Mouse (Mus musculus): ENCODE data around the gene Cab39l. TPM values are rescaled to one million over a fixed set of nuclear protein-coding genes. Genes with fewer than 3 reads are reported as not detected.
A peak's percentile ranks its signal among the peaks of the same experiment; 100 is the strongest.

Cab39l gene
- polyA plus RNA-seq, 1 experiment from 2014 or later = 23.0 TPM

DNA sequence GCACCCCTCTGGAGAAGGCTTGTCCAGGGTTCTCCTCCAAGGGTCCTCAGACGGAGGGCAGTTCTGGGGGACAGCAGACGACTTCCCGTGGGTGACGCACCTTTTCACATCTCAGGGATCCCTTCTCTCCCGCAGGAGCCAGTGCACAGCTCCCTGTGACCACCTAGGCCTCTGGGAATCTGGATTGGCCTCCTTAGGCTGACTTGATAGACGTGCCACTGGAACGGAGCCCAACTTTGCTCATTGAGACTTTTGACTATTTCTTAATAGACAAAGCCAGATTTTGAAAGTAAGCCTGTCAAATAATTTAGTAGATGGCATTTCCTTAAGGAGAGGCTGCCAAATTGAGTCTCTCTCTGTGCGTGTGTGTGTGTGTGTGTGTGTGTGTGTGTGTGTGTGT, 185.9 kb downstream of the Cab39l start:
- Histone ChIP-seq H3K27ac (ENCODE audit: low read length) (peak overlapping the region; percentile 42), H3K27me3 (ENCODE audit: control insufficient read depth, insufficient read depth, low read length) (peaks cover 17% of the 10 kb centered on the region), H3K4me2 (ENCODE audit: low read depth, low read length) (peak overlapping the region; percentile 87), H3K9ac (ENCODE audit: low read length) (peak overlapping the region; percentile 69), H3K4me1 (ENCODE audit: control insufficient read depth, insufficient read depth, low read length) (peaks cover 11% of the 10 kb centered on the region), H3K9me3 (replicated peaks; ENCODE audit: control insufficient read depth, low read length) (no peaks in the 10 kb centered on the region), H3K4me3 (ENCODE audit: low read length) (peak overlapping the region; percentile 66), H3K36me3 (ENCODE audit: control insufficient read depth, insufficient read depth) (no peaks in the 10 kb centered on the region)
- no peak for ATAC-seq (replicated peaks; ENCODE audit: extremely low read depth, insufficient read depth, low FRiP score)
- WGBS = 43% methylated on average over 8 of the region's 8 CpGs

DNA sequence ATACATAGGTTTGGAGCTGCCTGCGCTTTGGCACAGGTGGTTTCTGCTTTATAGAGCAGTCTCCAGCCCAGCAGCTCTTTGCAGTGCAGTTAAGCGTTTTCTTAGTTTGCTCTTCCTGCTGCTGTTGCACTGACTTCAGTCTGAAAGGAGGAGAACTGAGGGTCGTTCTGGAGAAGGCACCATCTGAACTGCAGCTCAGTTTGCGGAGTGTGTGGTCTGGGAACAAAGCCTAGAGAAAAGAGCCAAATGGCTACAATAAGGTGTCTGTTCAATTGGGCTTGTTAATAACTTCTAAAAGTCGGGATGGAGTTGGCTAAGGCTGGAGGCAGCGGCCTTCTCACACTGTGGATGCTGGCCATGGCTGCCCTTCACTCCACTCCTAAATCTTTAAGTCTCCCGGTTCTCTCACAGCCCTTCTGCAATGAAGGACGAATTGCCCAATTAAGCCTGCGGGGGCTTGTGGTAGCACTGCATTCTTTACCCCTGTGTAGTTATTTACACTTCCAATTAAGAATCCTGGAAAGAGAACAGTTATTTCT, 186.4 kb downstream of the Cab39l start:
- peaks cover 17% of the 10 kb centered on the region for H3K27me3 ChIP-seq (ENCODE audit: control insufficient read depth, insufficient read depth, low read length)
- peak overlapping the region; percentile 66 for H3K4me3 ChIP-seq (ENCODE audit: low read length)
- 51% methylated on average over 9 of the region's 9 CpGs for WGBS
- H3K9me3 ChIP-seq (replicated peaks; ENCODE audit: control insufficient read depth, low read length) = no peaks in the 10 kb centered on the region
- peak overlapping the region; percentile 87 for H3K4me2 ChIP-seq (ENCODE audit: low read depth, low read length)
- H3K4me1 ChIP-seq (ENCODE audit: control insufficient read depth, insufficient read depth, low read length) = peaks cover 11% of the 10 kb centered on the region
- peak overlapping the region; percentile 69 for H3K9ac ChIP-seq (ENCODE audit: low read length)
- ATAC-seq (replicated peaks; ENCODE audit: extremely low read depth, insufficient read depth, low FRiP score) = no peak
- H3K27ac ChIP-seq (ENCODE audit: low read length) = peak overlapping the region; percentile 51
- H3K36me3 ChIP-seq (ENCODE audit: control insufficient read depth, insufficient read depth) = no peaks in the 10 kb centered on the region

DNA sequence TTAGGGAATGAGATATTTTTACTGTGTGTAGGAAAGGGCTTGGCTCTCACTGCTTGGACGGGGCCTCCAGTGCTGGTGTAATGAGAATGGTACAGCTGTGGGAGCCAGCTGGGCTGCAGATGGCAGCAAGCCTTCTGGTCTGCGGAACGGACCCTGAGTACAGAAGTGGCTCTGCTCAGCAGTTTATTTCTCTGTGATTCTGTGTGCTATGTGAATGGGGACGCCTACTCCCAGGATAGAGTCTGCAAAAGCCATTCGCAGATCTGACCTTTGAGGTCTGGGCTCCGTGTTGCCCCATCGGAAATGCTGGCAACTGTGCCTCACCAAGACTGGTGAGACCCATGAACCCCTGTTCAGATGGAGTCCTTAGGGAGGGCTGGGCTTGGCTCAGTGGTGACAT, 187.1 kb downstream of the Cab39l start:
- WGBS = 55% methylated on average over 7 of the region's 7 CpGs
- no peak for ATAC-seq (replicated peaks; ENCODE audit: extremely low read depth, insufficient read depth, low FRiP score)
- Histone ChIP-seq H3K27ac (ENCODE audit: low read length) (peak overlapping the region; percentile 27; the same call in 1 of the 2 replicates), H3K27me3 (ENCODE audit: control insufficient read depth, insufficient read depth, low read length) (peaks cover 17% of the 10 kb centered on the region), H3K4me1 (ENCODE audit: control insufficient read depth, insufficient read depth, low read length) (peaks cover 11% of the 10 kb centered on the region), H3K4me3 (ENCODE audit: low read length) (peak overlapping the region; percentile 66), H3K36me3 (ENCODE audit: control insufficient read depth, insufficient read depth) (no peaks in the 10 kb centered on the region), H3K4me2 (ENCODE audit: low read depth, low read length) (peak overlapping the region; percentile 87), H3K9me3 (replicated peaks; ENCODE audit: control insufficient read depth, low read length) (no peaks in the 10 kb centered on the region), H3K9ac (ENCODE audit: low read length) (peak overlapping the region; percentile 4; the same call in 1 of the 2 replicates)

- H3K27ac ChIP-seq (ENCODE audit: low read length) = no peak overlapping the region
- no peak overlapping the region for H3K4me2 ChIP-seq (ENCODE audit: low read depth, low read length)
- peaks cover 12% of the 10 kb centered on the region for H3K27me3 ChIP-seq (ENCODE audit: control insufficient read depth, insufficient read depth, low read length)
- H3K9ac ChIP-seq (ENCODE audit: low read length) = no peak overlapping the region
- H3K4me3 ChIP-seq (ENCODE audit: low read length) = no peak overlapping the region
- no peak for ATAC-seq (replicated peaks; ENCODE audit: extremely low read depth, insufficient read depth, low FRiP score)
- WGBS = 87% methylated on average over 15 of the region's 15 CpGs
- no peaks in the 10 kb centered on the region for H3K9me3 ChIP-seq (replicated peaks; ENCODE audit: control insufficient read depth, low read length)
- peaks cover 11% of the 10 kb centered on the region for H3K4me1 ChIP-seq (ENCODE audit: control insufficient read depth, insufficient read depth, low read length)
- no peaks in the 10 kb centered on the region for H3K36me3 ChIP-seq (ENCODE audit: control insufficient read depth, insufficient read depth)
These were observed 188.5 kb downstream of the Cab39l start for GRCm38 (mm10) chr14:59629308-59629707.

DNA sequence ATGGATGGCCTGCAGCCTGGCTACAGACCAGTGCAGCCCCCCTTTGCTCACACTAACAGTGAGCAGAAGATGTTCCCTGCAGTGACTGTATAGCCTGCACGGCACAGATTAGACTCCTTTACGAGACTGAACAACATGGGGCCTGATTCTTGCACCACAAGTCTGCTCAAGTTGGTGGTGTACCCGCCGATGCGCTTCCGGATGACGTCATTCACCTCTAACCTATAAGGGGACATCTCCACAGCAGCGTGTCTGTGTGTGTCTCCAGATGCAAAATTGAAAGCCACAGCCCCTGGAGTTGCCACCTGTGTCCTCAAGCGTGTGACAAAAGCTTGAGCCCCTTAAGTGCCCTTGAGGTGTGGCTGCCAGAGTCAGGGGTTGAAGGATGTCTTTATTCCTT, 189.3 kb downstream of the Cab39l start:
- no peak for ATAC-seq (replicated peaks; ENCODE audit: extremely low read depth, insufficient read depth, low FRiP score)
- H3K27ac ChIP-seq (ENCODE audit: low read length) = no peak overlapping the region
- H3K4me3 ChIP-seq (ENCODE audit: low read length) = no peak overlapping the region
- H3K9ac ChIP-seq (ENCODE audit: low read length) = no peak overlapping the region
- no peaks in the 10 kb centered on the region for H3K9me3 ChIP-seq (replicated peaks; ENCODE audit: control insufficient read depth, low read length)
- no peak overlapping the region for H3K4me2 ChIP-seq (ENCODE audit: low read depth, low read length)
- 90% methylated on average over 9 of the region's 9 CpGs for WGBS
- no peaks in the 10 kb centered on the region for H3K36me3 ChIP-seq (ENCODE audit: control insufficient read depth, insufficient read depth)
- H3K27me3 ChIP-seq (ENCODE audit: control insufficient read depth, insufficient read depth, low read length) = peaks cover 12% of the 10 kb centered on the region
- peaks cover 8% of the 10 kb centered on the region; the same call in 1 of the 2 replicates for H3K4me1 ChIP-seq (ENCODE audit: control insufficient read depth, insufficient read depth, low read length)

DNA sequence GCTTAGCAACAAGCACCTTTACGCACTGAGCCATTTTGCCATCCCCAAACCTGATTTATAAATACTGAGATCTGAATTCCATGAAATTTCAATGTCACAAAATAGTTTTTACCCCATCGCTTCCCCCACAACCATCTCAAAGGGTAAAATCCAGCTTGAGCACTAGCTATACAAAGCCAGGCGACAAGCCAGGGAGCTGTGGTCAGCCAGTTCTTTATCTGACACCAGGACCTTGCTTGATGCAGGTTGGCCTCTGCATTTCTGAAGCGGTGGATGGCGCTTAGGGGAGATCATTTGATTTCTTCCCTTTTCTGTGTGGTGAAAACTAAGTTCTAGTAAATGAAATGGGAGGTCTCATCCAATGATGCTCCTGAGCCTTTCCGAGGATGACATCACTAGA, 191.3 kb downstream of the Cab39l start:
- no peak for ATAC-seq (replicated peaks; ENCODE audit: extremely low read depth, insufficient read depth, low FRiP score)

DNA sequence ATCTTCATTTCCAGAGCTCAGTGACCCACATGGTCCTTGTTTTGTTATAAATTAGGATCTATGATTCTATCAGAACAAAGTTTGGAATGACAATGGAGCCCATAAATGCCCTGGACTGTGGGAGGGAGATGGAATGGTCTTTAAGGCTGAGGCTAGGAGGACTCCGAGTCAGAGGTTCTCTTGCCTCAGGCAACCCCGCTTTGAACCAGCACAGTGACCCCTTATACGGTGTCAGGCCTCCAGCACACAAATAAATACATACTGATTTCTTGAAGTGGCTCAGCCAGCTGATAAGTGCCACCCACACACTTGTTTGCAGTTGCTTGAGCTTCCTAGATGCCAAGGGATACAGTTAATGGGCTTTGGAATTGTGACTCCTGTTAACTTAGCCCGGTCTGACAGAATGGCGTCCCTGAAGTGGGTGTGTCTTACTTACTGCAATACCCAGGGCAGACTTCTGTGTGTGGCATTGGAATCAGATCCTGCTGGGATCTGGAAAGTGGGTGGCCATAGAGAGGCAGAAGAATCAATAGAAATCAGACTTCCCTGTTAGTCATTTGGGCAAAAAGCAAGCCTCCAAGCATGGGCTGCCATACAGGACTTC, 192.6 kb downstream of the Cab39l start:
- no peak for ATAC-seq (replicated peaks; ENCODE audit: extremely low read depth, insufficient read depth, low FRiP score)
- WGBS = 68% methylated on average over 5 of the region's 5 CpGs

More for the DNA sequence above, 191.3 kb downstream of the Cab39l start:
- H3K36me3 ChIP-seq (ENCODE audit: control insufficient read depth, insufficient read depth) = no peaks in the 10 kb centered on the region
- no peaks in the 10 kb centered on the region for H3K9me3 ChIP-seq (replicated peaks; ENCODE audit: control insufficient read depth, low read length)
- no peak overlapping the region for H3K4me2 ChIP-seq (ENCODE audit: low read depth, low read length)
- H3K27me3 ChIP-seq (ENCODE audit: control insufficient read depth, insufficient read depth, low read length) = peaks cover 4% of the 10 kb centered on the region; the same call in 1 of the 2 replicates
- WGBS = 81% methylated on average over 6 of the region's 6 CpGs
- H3K4me1 ChIP-seq (ENCODE audit: control insufficient read depth, insufficient read depth, low read length) = 0 out of 2 replicates have a peak, but pooled peaks cover 2% of the 10 kb centered on the region
- H3K9ac ChIP-seq (ENCODE audit: low read length) = no peak overlapping the region
- no peak overlapping the region for H3K27ac ChIP-seq (ENCODE audit: low read length)
- no peak overlapping the region for H3K4me3 ChIP-seq (ENCODE audit: low read length)

GRCm38 (mm10) chr14:59633988-59634387, 193.2 kb downstream of the Cab39l start:
- WGBS = 80% methylated on average over 9 of the region's 9 CpGs
- Histone ChIP-seq H3K9ac (ENCODE audit: low read length) (no peak overlapping the region), H3K27ac (ENCODE audit: low read length) (no peak overlapping the region), H3K4me1 (ENCODE audit: control insufficient read depth, insufficient read depth, low read length) (no peaks in the 10 kb centered on the region), H3K27me3 (ENCODE audit: control insufficient read depth, insufficient read depth, low read length) (no peaks in the 10 kb centered on the region), H3K4me2 (ENCODE audit: low read depth, low read length) (no peak overlapping the region), H3K9me3 (replicated peaks; ENCODE audit: control insufficient read depth, low read length) (no peaks in the 10 kb centered on the region), H3K36me3 (ENCODE audit: control insufficient read depth, insufficient read depth) (no peaks in the 10 kb centered on the region), H3K4me3 (ENCODE audit: low read length) (no peak overlapping the region)
- ATAC-seq (replicated peaks; ENCODE audit: extremely low read depth, insufficient read depth, low FRiP score) = no peak

More for the DNA sequence above, 192.6 kb downstream of the Cab39l start:
- H3K4me3 ChIP-seq (ENCODE audit: low read length) = no peak overlapping the region
- no peaks in the 10 kb centered on the region for H3K27me3 ChIP-seq (ENCODE audit: control insufficient read depth, insufficient read depth, low read length)
- no peak overlapping the region for H3K9ac ChIP-seq (ENCODE audit: low read length)
- H3K4me1 ChIP-seq (ENCODE audit: control insufficient read depth, insufficient read depth, low read length) = no peaks in the 10 kb centered on the region
- no peaks in the 10 kb centered on the region for H3K9me3 ChIP-seq (replicated peaks; ENCODE audit: control insufficient read depth, low read length)
- H3K27ac ChIP-seq (ENCODE audit: low read length) = no peak overlapping the region
- no peaks in the 10 kb centered on the region for H3K36me3 ChIP-seq (ENCODE audit: control insufficient read depth, insufficient read depth)
- no peak overlapping the region for H3K4me2 ChIP-seq (ENCODE audit: low read depth, low read length)

All from heart, embryonic 16.5 days (tissue).